Comparison of ENCODE assay signal across 22 mouse cellular contexts in the genomic region with DNA sequence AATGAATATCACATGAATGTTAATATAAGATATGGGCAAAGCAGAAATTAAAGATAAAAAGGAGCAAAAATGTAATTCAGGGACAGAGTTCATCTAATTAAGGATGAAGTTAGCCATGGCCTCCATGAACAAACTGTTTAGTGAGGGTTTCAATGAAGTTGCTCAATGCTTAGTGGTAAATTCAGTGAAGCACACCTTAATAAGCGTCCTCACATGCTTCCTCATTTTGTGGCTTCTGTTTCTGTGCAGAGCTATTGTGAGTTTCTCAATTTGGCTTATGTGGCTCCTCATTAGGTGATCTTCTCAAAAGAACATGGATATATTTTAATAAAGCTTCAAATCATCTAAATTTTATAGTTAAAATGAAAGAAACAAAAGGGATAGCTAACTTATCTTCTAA.
"Had no signal": no experiment of that assay in that cellular context is flagged by ENCODE, and none has a peak within 500 bp of the region (broad histone marks: within the 10 kb centered on the region; RNA-seq: fewer than 3 reads in every experiment).

No protein-coding gene starts in this region.

- H3K4me2 ChIP-seq: lung, embryonic 15.5 days; midbrain, embryonic 12.5 days; neural tube, embryonic 13.5 days; neural tube, embryonic 15.5 days had no signal

- H3K4me3 ChIP-seq: lung, embryonic 15.5 days; midbrain, embryonic 10.5 days; midbrain, embryonic 12.5 days; myocyte; neural tube, embryonic 13.5 days; neural tube, embryonic 15.5 days had no signal

- H3K9ac ChIP-seq: liver, postnatal 0 days; lung, embryonic 15.5 days; midbrain, embryonic 12.5 days; neural tube, embryonic 13.5 days; neural tube, embryonic 15.5 days had no signal

- H3K36me3 ChIP-seq: lung, embryonic 15.5 days; midbrain, embryonic 10.5 days; midbrain, embryonic 12.5 days; neural tube, embryonic 13.5 days; neural tube, embryonic 15.5 days had no signal

- DNase-seq: liver, postnatal 0 days; lung, adult 2 months; lung, postnatal 14 days; lung, postnatal 36 days; midbrain, embryonic 14.5 days; retina, postnatal 1 day; right cerebral cortex, adult 18-20 months; right cerebral cortex, postnatal 25 days; right cerebral cortex, postnatal 4 days; spleen, adult 18-20 months; thymus, adult 18-20 months; thymus, postnatal 14 days; thymus, postnatal 36 days had no signal

- H3K9me3 ChIP-seq: lung, embryonic 15.5 days; midbrain, embryonic 10.5 days; midbrain, embryonic 12.5 days; neural tube, embryonic 13.5 days; neural tube, embryonic 15.5 days had no signal

- H3K27me3 ChIP-seq: lung, embryonic 15.5 days; midbrain, embryonic 12.5 days; neural tube, embryonic 13.5 days; neural tube, embryonic 15.5 days had no signal

- ATAC-seq: liver, postnatal 0 days; lung, postnatal 0 days; midbrain, embryonic 16.5 days had no signal

- H3K4me1 ChIP-seq: lung, embryonic 15.5 days; midbrain, embryonic 10.5 days; midbrain, embryonic 12.5 days; neural tube, embryonic 13.5 days; neural tube, embryonic 15.5 days had no signal

- H3K27ac ChIP-seq: lung, embryonic 15.5 days; macrophage; midbrain, embryonic 10.5 days; midbrain, embryonic 12.5 days; neural tube, embryonic 13.5 days; neural tube, embryonic 15.5 days had no signal
